Mouse (Mus musculus): ENCODE data around the gene Golgb1.

Golgb1 gene

GRCm38 (mm10) chr16:36943591-36943990 is 68.7 kb downstream of the Golgb1 start:
- DNase-seq (ENCODE audit: low spot score in 2 of 2), result no peak

- DNase-seq (ENCODE audit: low spot score in 2 of 2), result no peak
Observed at GRCm38 (mm10) chr16:36944895-36945424, 70.0 kb downstream of the Golgb1 start.

GRCm38 (mm10) chr16:36946459-36947159 is 71.7 kb downstream of the Golgb1 start:
- DNase-seq (ENCODE audit: low spot score in 2 of 2), result no peak

GRCm38 (mm10) chr16:36947646-36948197 is 72.8 kb downstream of the Golgb1 start:
- no peak for DNase-seq (ENCODE audit: low spot score in 2 of 2)

- no peak for DNase-seq (ENCODE audit: low spot score in 2 of 2)
Observed at GRCm38 (mm10) chr16:36949614-36950336, 74.8 kb downstream of the Golgb1 start.

- no peak for DNase-seq (ENCODE audit: low spot score in 2 of 2)
Observed at GRCm38 (mm10) chr16:36951029-36951428, 76.1 kb downstream of the Golgb1 start.

- DNase-seq (ENCODE audit: low spot score in 2 of 2), result no peak
Observed at GRCm38 (mm10) chr16:36955106-36955505, 80.2 kb downstream of the Golgb1 start.

- no peak for DNase-seq (ENCODE audit: low spot score in 2 of 2)
Observed at GRCm38 (mm10) chr16:36963415-36963814, 88.5 kb downstream of the Golgb1 start.

- DNase-seq (ENCODE audit: low spot score in 2 of 2), result no peak
Observed at GRCm38 (mm10) chr16:36979127-36979526, 104.2 kb downstream of the Golgb1 start.

All from spleen, postnatal 14 days (tissue).